Mouse (Mus musculus): ENCODE results near the gene Rfxank.

- no peak for TF ChIP-seq CTCF (IDR thresholded peaks at IDR 0.05; ENCODE audit: extremely low read depth, insufficient read depth, insufficient read length, insufficient replicate concordance)
- TF ChIP-seq POLR2A (IDR thresholded peaks at IDR 0.05; ENCODE audit: low read depth, low read length): no peak
Measured at GRCm38 (mm10) chr8:70171240-70171639, 32.3 kb upstream of the Rfxank start.

Measured in spleen, adult 2 months (tissue).